Mouse (Mus musculus): ENCODE results near the gene Map4k5. TPM values are rescaled to one million over a fixed set of nuclear protein-coding genes. Genes with fewer than 3 reads are reported as not detected.

The Map4k5 gene
- 18.8 and 19.5 TPM in 2 replicates for polyA plus RNA-seq (2015; fragmentation: Nextera tagmentation; extraction: Ambion mirVana)

DNA sequence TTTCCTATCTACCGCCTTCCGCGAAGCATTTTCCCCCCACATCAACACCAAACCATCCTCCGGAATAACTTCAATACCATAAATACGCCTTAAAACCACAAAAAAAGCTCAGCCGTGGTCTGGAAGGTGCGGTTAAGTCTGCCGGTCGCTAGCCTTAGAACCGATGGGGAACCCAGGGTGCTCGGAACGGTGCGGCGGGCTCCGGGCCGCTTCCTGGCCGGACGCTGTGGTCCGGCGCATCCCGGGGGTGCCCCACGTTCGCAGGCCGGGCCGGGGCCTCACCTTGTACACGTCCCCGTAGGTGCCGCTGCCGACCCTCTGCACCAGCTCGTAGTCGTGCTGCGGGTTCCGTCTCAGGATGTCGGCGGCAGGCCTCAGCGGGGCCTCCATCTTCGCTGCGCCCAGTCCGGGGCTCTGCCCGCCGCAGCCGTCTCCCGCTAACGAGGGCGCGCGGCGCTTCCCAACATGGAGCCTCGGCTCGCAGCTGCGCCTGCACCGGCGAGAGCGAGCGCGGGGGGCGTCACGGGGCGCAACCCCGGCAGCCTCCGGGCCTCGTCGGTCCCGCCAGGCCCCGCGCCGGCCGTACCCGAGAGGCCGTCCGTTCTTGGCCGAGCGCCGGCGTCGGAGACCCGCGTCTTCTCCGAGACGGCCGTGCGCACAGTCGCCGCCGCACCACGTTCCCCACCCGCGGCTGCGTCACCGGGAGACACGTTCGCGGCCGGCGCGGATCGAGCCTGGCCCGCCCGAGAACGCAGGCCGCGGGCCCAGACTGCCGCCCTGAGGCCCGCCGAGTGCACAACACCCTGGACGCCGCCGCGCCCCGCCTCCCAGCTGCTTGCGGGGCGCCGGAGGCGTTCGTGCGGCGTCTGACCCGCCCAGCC, at the start of gene Map4k5, which contains the start of gene Atl1:
Map4k5 (minus strand) TSS at position 830 of the 881 bp plus-strand sequence.
Atl1 (plus strand) TSS at position 244 of the 881 bp plus-strand sequence.

DNA sequence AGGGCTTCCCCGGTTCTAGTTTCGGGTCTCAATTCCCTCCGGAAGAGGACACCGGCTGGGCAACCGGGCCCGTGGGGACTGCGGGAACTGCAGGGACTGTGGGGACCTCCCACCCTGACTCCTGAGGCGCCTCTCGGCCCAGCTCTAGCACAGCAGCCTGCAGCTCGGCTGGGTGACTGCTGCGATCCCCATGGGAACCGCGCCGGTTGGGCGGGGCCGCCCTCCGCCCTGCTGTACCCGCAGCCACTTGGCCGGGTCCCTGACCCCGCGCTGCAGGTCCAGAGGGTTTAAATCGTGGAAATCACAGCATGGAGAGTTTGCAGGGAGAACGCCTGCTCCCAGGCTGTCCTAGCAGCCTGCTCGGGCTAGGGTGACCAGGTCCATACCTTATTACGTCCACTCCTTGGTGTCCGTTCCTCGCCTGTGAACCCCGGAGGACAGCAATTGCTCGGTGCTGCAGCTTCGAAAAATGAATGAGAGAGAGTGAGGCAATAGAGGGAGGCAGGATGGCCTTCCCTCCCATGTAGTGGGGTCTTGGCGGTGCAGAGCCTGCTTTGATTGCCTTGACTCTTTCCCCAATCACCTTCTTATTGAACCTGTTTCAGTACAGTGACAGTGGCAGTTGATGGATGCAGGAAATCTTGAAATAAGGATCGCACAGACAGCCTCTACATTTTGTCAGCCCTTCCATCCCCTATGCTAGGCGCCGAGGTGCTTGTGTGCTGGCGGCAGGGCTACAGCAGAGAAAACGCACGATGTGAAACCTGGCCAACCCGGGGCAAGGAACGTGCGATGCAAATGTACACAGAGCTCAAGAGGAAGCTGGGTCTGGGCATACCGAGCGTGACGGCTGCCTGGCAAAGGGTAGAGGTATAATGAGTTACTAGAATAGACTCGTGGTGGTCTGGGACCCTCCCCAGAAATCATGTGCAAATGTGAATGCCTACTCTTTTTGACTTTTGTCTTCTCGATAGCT, 102.2 kb downstream of the Map4k5 start, which contains the start of gene Cdkl1:
Cdkl1 (minus strand) TSS at position 738 of the 976 bp plus-strand sequence.

MicroRNA genes within 50 kb of the gene (microRNA counts, 519-probe panel; counts per million panel counts)
- 40.5 counts per million for microRNA mmu-miR-681

Small RNAs within 50 kb of the gene (microRNA-seq; reads per million reads assigned to microRNA genes)
- not detected for gene Mir681

Other genes with a start within 250 kb of the Map4k5 start
- gene Sos2, start 211.3 kb downstream of the Map4k5 start, polyA plus RNA-seq (2015; fragmentation: Nextera tagmentation; extraction: Ambion mirVana): 9.9 and 12.1 TPM in 2 replicates
- 9.9 and 10.2 TPM in 2 replicates for gene L2hgdh, start 168.3 kb downstream of the Map4k5 start, polyA plus RNA-seq (2015; fragmentation: Nextera tagmentation; extraction: Ambion mirVana)
- 40.1 and 43.6 TPM in 2 replicates for gene Atp5s, start 168.2 kb downstream of the Map4k5 start, polyA plus RNA-seq (2015; fragmentation: Nextera tagmentation; extraction: Ambion mirVana)
- gene Cdkl1, start 101.9 kb downstream of the Map4k5 start, polyA plus RNA-seq (2015; fragmentation: Nextera tagmentation; extraction: Ambion mirVana): 22.6 and 26.2 TPM in 2 replicates
- 132 and 145 TPM in 2 replicates for gene Atl1, start 586 bp downstream of the Map4k5 start, polyA plus RNA-seq (2015; fragmentation: Nextera tagmentation; extraction: Ambion mirVana)
- 2.7 and 3.2 TPM in 2 replicates for gene Sav1, start 93.8 kb upstream of the Map4k5 start, polyA plus RNA-seq (2015; fragmentation: Nextera tagmentation; extraction: Ambion mirVana)
- 7.2 and 7.5 TPM in 2 replicates for gene Nin, start 220.5 kb upstream of the Map4k5 start, polyA plus RNA-seq (2015; fragmentation: Nextera tagmentation; extraction: Ambion mirVana)

Measured in neural tube, postnatal 0 days (tissue).